Comparison of ENCODE assay signal across 9 mouse cellular contexts in the genomic region with DNA sequence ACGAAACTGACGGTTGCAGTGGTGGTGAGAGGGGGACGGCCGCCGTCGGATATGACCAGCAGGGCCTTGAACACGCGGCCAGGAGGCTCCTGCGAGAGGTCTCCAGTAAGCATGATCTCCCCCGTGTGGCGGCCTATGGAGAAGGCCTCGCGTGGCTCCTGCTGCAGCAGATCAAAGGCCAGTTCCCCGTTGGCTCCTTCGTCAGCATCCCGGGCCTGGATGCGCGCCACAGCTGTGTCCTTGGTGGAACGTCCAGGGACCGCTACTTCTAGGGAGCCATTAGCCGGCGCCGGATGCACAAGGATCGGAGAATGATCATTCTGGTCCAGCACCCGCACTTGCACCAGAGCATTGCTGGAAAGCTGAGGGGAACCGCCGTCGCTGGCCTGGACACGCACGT. TPM values are rescaled to one million over a fixed set of nuclear protein-coding genes. Genes with fewer than 3 reads are reported as not detected.
DNase-seq lines count a peak whose midpoint lies in the region; ATAC-seq lines count a peak whose summit lies in the region.
"Had no signal": no experiment of that assay in that cellular context is flagged by ENCODE, and none has a peak within 500 bp of the region (broad histone marks: within the 10 kb centered on the region; RNA-seq: fewer than 3 reads in every experiment).

No protein-coding gene starts in this region.

- peak overlapping the region; percentile 44; the same call in 1 of the 2 replicates for H3K4me2 ChIP-seq in heart, embryonic 14.5 days (ENCODE audit: low read length)
- peak overlapping the region; percentile 48 for H3K4me2 ChIP-seq in embryonic facial prominence, embryonic 12.5 days (replicated peaks)
- H3K4me2 ChIP-seq in intestine, embryonic 16.5 days (ENCODE audit: low read depth, low read length), result 0 out of 2 replicates have a peak overlapping the region, but pooled peaks have one; percentile 82
- H3K4me2 ChIP-seq in midbrain, embryonic 16.5 days (ENCODE audit: low read length), result peak overlapping the region; percentile 81

- H3K4me1 ChIP-seq in heart, embryonic 14.5 days (ENCODE audit: control insufficient read depth in 2 of 2, insufficient read depth in 2 of 2, low read length in 2 of 2), result peaks cover 8 to 32% of the 10 kb centered on the region in 2 experiments; a peak in 3 of 4 replicates
- H3K4me1 ChIP-seq in embryonic facial prominence, embryonic 12.5 days, result peaks cover 39% of the 10 kb centered on the region
- peaks cover 35% of the 10 kb centered on the region for H3K4me1 ChIP-seq in intestine, embryonic 16.5 days (ENCODE audit: control insufficient read depth, insufficient read depth, low read length)
- peaks cover 22% of the 10 kb centered on the region for H3K4me1 ChIP-seq in midbrain, embryonic 16.5 days (ENCODE audit: control insufficient read depth, insufficient read depth, low read length)

- no peak for ATAC-seq in heart, embryonic 14.5 days (ENCODE audit: insufficient number of reproducible peaks, insufficient read depth, low FRiP score, low read depth)
- ATAC-seq in embryonic facial prominence, embryonic 12.5 days (ENCODE audit: insufficient number of reproducible peaks, insufficient read depth, low FRiP score, low TSS enrichment), result no peak
- no peak for ATAC-seq in intestine, embryonic 16.5 days
- no peak for ATAC-seq in midbrain, embryonic 16.5 days
- ATAC-seq in megakaryocyte-erythroid progenitor cell, adult 5-6 weeks (replicated peaks; ENCODE audit: low FRiP score, low TSS enrichment, poor library complexity, severe bottlenecking), result no peak

- peak overlapping the region in 1 of 2 experiments; percentile 42; a peak in 2 of 4 replicates for H3K4me3 ChIP-seq in heart, embryonic 14.5 days (ENCODE audit: control insufficient read depth in 1 of 2, insufficient read depth in 1 of 2, low read depth in 1 of 2, low read length in 2 of 2)
- peak overlapping the region; percentile 34 for H3K4me3 ChIP-seq in embryonic facial prominence, embryonic 12.5 days
- peak overlapping the region; percentile 26; the same call in 1 of the 2 replicates for H3K4me3 ChIP-seq in intestine, embryonic 16.5 days (ENCODE audit: low read length)
- H3K4me3 ChIP-seq in midbrain, embryonic 16.5 days (ENCODE audit: low read depth, low read length), result peak overlapping the region; percentile 71
- H3K4me3 ChIP-seq: myocyte had no signal

- H3K36me3 ChIP-seq in heart, embryonic 14.5 days (ENCODE audit: control insufficient read depth, insufficient read depth, low read length), result no peaks in the 10 kb centered on the region
- H3K36me3 ChIP-seq in embryonic facial prominence, embryonic 12.5 days, result no peaks in the 10 kb centered on the region
- no peaks in the 10 kb centered on the region for H3K36me3 ChIP-seq in intestine, embryonic 16.5 days (ENCODE audit: control insufficient read depth, insufficient read depth, low read length)
- H3K36me3 ChIP-seq in midbrain, embryonic 16.5 days (ENCODE audit: control insufficient read depth, insufficient read depth, low read length), result no peaks in the 10 kb centered on the region

- H3K27ac ChIP-seq in heart, embryonic 14.5 days (replicated peaks in 1 of 2; ENCODE audit: control insufficient read depth in 1 of 2, insufficient read depth in 1 of 2, low read depth in 2 of 2, low read length in 2 of 2), result no peak overlapping the region
- no peak overlapping the region for H3K27ac ChIP-seq in embryonic facial prominence, embryonic 12.5 days
- H3K27ac ChIP-seq in intestine, embryonic 16.5 days (ENCODE audit: low read length), result no peak overlapping the region
- H3K27ac ChIP-seq in midbrain, embryonic 16.5 days (ENCODE audit: low read length), result peak overlapping the region; percentile 94

- no peak for DNase-seq in heart, adult 8-10 months (ENCODE audit: low spot score)
- DNase-seq in R1 (ENCODE audit: low read depth, low spot score), result peak; percentile 50
- no peak for DNase-seq in B cell, adult 2 months

- H3K9me3 ChIP-seq in heart, embryonic 14.5 days (ENCODE audit: control insufficient read depth, low read length), result no peaks in the 10 kb centered on the region
- H3K9me3 ChIP-seq in embryonic facial prominence, embryonic 12.5 days, result no peaks in the 10 kb centered on the region
- no peaks in the 10 kb centered on the region for H3K9me3 ChIP-seq in intestine, embryonic 16.5 days (ENCODE audit: control insufficient read depth, low read length)
- H3K9me3 ChIP-seq in midbrain, embryonic 16.5 days (replicated peaks; ENCODE audit: control insufficient read depth, low read length, poor library complexity, severe bottlenecking), result no peaks in the 10 kb centered on the region

- no peak overlapping the region for H3K9ac ChIP-seq in heart, embryonic 14.5 days (ENCODE audit: low read length)
- no peak overlapping the region for H3K9ac ChIP-seq in embryonic facial prominence, embryonic 12.5 days
- no peak overlapping the region for H3K9ac ChIP-seq in intestine, embryonic 16.5 days (ENCODE audit: low read depth, low read length)
- H3K9ac ChIP-seq in midbrain, embryonic 16.5 days (ENCODE audit: low read depth, low read length), result peak overlapping the region; percentile 87

- 4% methylated on average over 30 of the region's 30 CpGs for WGBS in heart, embryonic 14.5 days
- WGBS in embryonic facial prominence, embryonic 12.5 days, result 7% methylated on average over 30 of the region's 30 CpGs
- WGBS in intestine, embryonic 16.5 days, result 10% methylated on average over 30 of the region's 30 CpGs
- 2% methylated on average over 30 of the region's 30 CpGs for WGBS in midbrain, embryonic 16.5 days

- H3K27me3 ChIP-seq in heart, embryonic 14.5 days (ENCODE audit: control insufficient read depth, insufficient read depth, low read length), result peaks cover 86% of the 10 kb centered on the region
- peaks cover 80% of the 10 kb centered on the region for H3K27me3 ChIP-seq in embryonic facial prominence, embryonic 12.5 days
- peaks cover 70% of the 10 kb centered on the region for H3K27me3 ChIP-seq in intestine, embryonic 16.5 days (replicated peaks; ENCODE audit: control insufficient read depth, insufficient read depth, low read length)
- no peaks in the 10 kb centered on the region for H3K27me3 ChIP-seq in midbrain, embryonic 16.5 days (ENCODE audit: control insufficient read depth, insufficient read depth, low read depth, low read length)

RNA-seq across cellular contexts. Expression of a gene that starts 2.1 kb away (rescaled TPM):
- 0.12 TPM in 1 of 2 replicates, not detected in the other for polyA plus RNA-seq in heart, embryonic 14.5 days (2014; fragmentation: Nextera tagmentation; extraction: Ambion mirVana)
- under 1 TPM; 0.06 to 0.19 (median 0.13) TPM for total RNA-seq in heart, adult 8-10 months (2022)
- 6.6 and 8.4 TPM in 2 replicates for polyA plus RNA-seq in embryonic facial prominence, embryonic 12.5 days (2016; fragmentation: Nextera tagmentation; extraction: Ambion mirVana)
- polyA plus RNA-seq in intestine, embryonic 16.5 days (2015; fragmentation: Nextera tagmentation; extraction: Ambion mirVana), result 0.39 and 1.1 TPM in 2 replicates
- 54.5 and 64.5 TPM in 2 replicates for polyA plus RNA-seq in midbrain, embryonic 16.5 days (2015; fragmentation: Nextera tagmentation; extraction: Ambion mirVana)
- total RNA-seq in megakaryocyte-erythroid progenitor cell, adult 5-6 weeks (2014; fragmentation: Nextera tagmentation), result not detected in 2 replicates
- total RNA-seq in megakaryocyte-erythroid progenitor cell, adult 5-6 weeks (2017), result not detected in 2 replicates
